8 mouse cellular contexts compared by ENCODE assay signal in the genomic region with DNA sequence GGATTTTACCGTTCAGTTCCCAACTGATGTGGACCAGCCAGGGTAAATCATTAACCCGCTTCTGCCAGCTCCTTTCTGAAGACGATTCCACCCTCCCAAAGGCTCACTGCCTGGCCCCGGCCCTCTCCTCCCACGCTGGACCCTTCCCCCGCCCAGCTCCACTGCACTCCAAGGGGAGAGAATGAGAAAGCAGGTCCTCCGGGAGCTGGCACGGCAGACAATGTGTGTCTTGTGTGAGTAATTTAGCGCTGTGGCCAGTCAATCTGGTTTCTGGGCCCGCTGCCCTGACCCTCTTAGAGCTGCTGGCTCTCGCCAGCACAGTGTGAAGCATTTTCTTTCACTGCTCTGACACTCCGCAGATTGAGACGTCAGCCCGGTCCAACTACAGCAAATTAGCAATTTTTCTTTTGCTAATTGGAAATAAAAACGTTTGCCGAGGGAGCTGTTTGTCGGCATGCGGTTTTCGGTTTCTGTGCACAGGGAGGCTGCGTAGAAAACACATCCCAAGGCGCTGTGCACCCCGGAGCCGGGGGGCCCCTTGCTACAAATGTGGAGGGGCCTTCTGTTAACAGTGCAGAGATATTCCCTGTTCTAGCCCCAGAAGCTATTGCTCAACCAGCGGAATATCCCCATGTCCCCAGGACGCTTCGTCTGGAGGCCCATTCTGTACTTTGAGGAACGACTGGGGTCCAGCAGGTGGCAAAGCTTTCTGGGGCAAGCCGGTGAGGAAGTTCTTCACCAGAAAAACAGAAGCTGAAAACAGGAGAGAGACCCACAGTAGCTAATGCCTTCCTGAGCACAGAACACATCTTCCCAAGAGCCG.
A peak's percentile ranks its signal among the peaks of the same experiment; 100 is the strongest.
DNase-seq lines count a peak whose midpoint lies in the region; ATAC-seq and TF ChIP-seq lines count a peak whose summit lies in the region.

No protein-coding gene starts in this region.

- H3K9me3 ChIP-seq in embryonic facial prominence, embryonic 14.5 days (ENCODE audit: control insufficient read depth, low read length) = no peaks in the 10 kb centered on the region

- no peaks in the 10 kb centered on the region for H3K36me3 ChIP-seq in embryonic facial prominence, embryonic 14.5 days (ENCODE audit: control insufficient read depth, insufficient read depth, low read length)
- no peaks in the 10 kb centered on the region for H3K36me3 ChIP-seq in heart, adult 2 months (ENCODE audit: control insufficient read depth, insufficient read depth, low read length)

- peak; percentile 77 for DNase-seq in brain, embryonic 18.5 days (ENCODE audit: low read depth, low spot score)
- DNase-seq in embryonic facial prominence, embryonic 14.5 days (ENCODE audit: low spot score) = peak; percentile 89
- DNase-seq in heart, adult 2 months = peak; percentile 84 to 88
- peak; percentile 79 for DNase-seq in kidney, adult 11 months
- DNase-seq in left cerebral cortex, adult 9 months (ENCODE audit: low spot score in 2 of 2) = peak; percentile 55 to 79
- peak; percentile 84 for DNase-seq in lung, postnatal 25 days (ENCODE audit: low spot score)
- peak; percentile 69 for DNase-seq in right cerebral cortex, postnatal 25 days

- 24% methylated on average over 29 of the region's 29 CpGs for WGBS in embryonic facial prominence, embryonic 14.5 days
- 40% methylated on average over 29 of the region's 29 CpGs for WGBS in heart, adult 2 months

- no peak for TF ChIP-seq POLR2A in heart, adult 2 months (IDR thresholded peaks at IDR 0.05; ENCODE audit: insufficient read depth, low read depth, low read length)

- peak overlapping the region; percentile 16; the same call in 1 of the 2 replicates for H3K27ac ChIP-seq in embryonic facial prominence, embryonic 14.5 days (replicated peaks; ENCODE audit: low read depth, low read length)
- peak overlapping the region; percentile 38 for H3K27ac ChIP-seq in heart, adult 2 months

- H3K27me3 ChIP-seq in embryonic facial prominence, embryonic 14.5 days (replicated peaks; ENCODE audit: control insufficient read depth, insufficient read depth, low read length) = peaks cover 10% of the 10 kb centered on the region; the same call in 1 of the 2 replicates
- no peaks in the 10 kb centered on the region for H3K27me3 ChIP-seq in heart, adult 2 months (ENCODE audit: control insufficient read depth, insufficient read depth, low read length)

- no peak overlapping the region for H3K4me3 ChIP-seq in embryonic facial prominence, embryonic 14.5 days (ENCODE audit: low read depth, low read length)
- no peak overlapping the region for H3K4me3 ChIP-seq in heart, adult 2 months

- intact Hi-C loops in heart, adult 2 months (cut with DNase I) = loop anchor here (1.0 to 5.0 kb wide), 3 partner anchors 15 to 137 kb away; a partner anchor contains a TSS

- peak; percentile 49; the same call in 1 of the 2 replicates for TF ChIP-seq EP300 in heart, adult 2 months (IDR thresholded peaks at IDR 0.05; ENCODE audit: insufficient read depth, low read depth, low read length)

- no peaks in the 10 kb centered on the region for H3K79me2 ChIP-seq in heart, adult 2 months (replicated peaks; ENCODE audit: control insufficient read depth, insufficient read depth, low read length)

- peak; percentile 45 for TF ChIP-seq CTCF in heart, adult 2 months (IDR thresholded peaks at IDR 0.05)

- H3K4me2 ChIP-seq in embryonic facial prominence, embryonic 14.5 days (ENCODE audit: low read depth, low read length) = peak overlapping the region; percentile 21; the same call in 1 of the 2 replicates

- peak; percentile 66 for ATAC-seq in embryonic facial prominence, embryonic 14.5 days (ENCODE audit: low read depth)
- no peak for ATAC-seq in erythroid progenitor cell, adult 5-6 weeks (replicated peaks; ENCODE audit: low FRiP score, poor library complexity, severe bottlenecking)

- H3K9ac ChIP-seq in embryonic facial prominence, embryonic 14.5 days (ENCODE audit: low read depth, low read length) = no peak overlapping the region
- H3K9ac ChIP-seq in heart, adult 2 months (ENCODE audit: low read depth, low read length) = peak overlapping the region; percentile 43; the same call in 1 of the 2 replicates

- H3K4me1 ChIP-seq in embryonic facial prominence, embryonic 14.5 days (ENCODE audit: control insufficient read depth, insufficient read depth, low read length) = peaks cover 43% of the 10 kb centered on the region
- peaks cover 14% of the 10 kb centered on the region for H3K4me1 ChIP-seq in heart, adult 2 months (ENCODE audit: control insufficient read depth, insufficient read depth, low read length)
